Mouse (Mus musculus) kidney, postnatal 36 days (tissue): ENCODE data around the gene Vmn2r48.
"Not testable (repeated sequence)": the region's sequence is repeated elsewhere in the genome, so short reads cannot be mapped to it uniquely, and the experiment has no call there.

Source experiments
- DNase-seq, 2 experiments: peaks; one replicate each; pipeline ENCODE4 v3.0.0; 2021 to 2022; ENCODE audit warnings: mixed read lengths in 2 of 2

The Vmn2r48 gene

DNA sequence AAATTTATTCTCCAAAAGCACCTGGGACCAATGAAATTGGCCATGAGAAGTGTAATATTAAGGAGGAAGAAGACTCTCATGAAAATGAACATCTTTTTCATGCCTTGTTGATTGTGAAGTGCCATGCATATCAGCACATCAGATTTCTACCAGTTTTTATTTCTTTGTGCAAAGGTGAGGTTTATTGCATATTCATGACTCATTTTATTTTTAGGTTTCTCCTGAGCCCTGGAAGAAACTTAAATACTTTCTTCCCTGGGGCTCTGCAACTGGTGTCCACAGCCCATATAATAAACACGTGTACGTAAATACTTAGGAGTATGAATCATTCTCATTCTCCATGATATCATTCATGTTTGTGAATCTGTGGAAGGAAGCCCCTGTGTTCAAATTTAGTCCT, at the start of gene Vmn2r48:
Gene Vmn2r48 (minus strand): TSS at position 101 of the 400 bp plus-strand sequence.
- DNase-seq, result not testable (repeated sequence)

DNA sequence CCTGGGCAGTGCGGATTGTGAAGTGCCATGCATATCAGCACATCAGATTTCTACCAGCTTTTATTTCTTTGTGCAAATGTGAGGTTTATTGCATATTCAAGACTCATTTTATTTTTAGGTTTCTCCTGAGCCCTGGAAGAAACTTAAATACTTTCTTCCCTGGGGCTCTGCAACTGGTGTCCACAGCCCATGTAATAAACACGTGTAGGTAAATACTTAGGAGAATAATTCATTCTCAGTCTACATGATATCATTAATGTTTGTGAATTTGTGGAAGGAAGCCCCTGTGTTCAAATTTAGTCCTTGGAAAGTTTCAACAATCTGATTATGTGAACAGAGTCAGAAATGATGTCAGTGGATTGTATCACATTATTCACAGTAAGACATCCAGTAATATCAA, 38.8 kb upstream of the Vmn2r48 start, which contains the start of gene Vmn2r49:
Gene Vmn2r49 (minus strand): TSS at position 101 of the 400 bp plus-strand sequence.
- DNase-seq, result not testable (repeated sequence)
